Mouse (Mus musculus) adrenal gland, postnatal 4 days (tissue): ENCODE data around the gene Capn13. TPM values are rescaled to one million over a fixed set of nuclear protein-coding genes. Genes with fewer than 3 reads are reported as not detected.
"Not testable (repeated sequence)": the region's sequence is repeated elsewhere in the genome, so short reads cannot be mapped to it uniquely, and the experiment has no call there.

Experiments used
- DNase-seq, 2 experiments: peaks; one replicate each; pipeline ENCODE4 v3.0.0; 2021 to 2022; ENCODE audit warnings: low spot score in 2 of 2, mixed read lengths in 2 of 2
- total RNA-seq, 2 experiments: library from RNA; stranded (reverse); gene quantifications; 2 replicates each; pipeline ENCODE4 v1.2.3; 2021

The Capn13 gene
- total RNA-seq, 2 experiments from 2014 or later: not detected

- not testable (repeated sequence) for DNase-seq
Measured at GRCm38 (mm10) chr17:73282702-73283101, 118.0 kb downstream of the Capn13 start.

GRCm38 (mm10) chr17:73277770-73278169 lies 122.9 kb downstream of the Capn13 start:
- DNase-seq: no peak

GRCm38 (mm10) chr17:73275066-73275465 lies 125.6 kb downstream of the Capn13 start:
- no peak for DNase-seq

- no peak for DNase-seq
Measured at GRCm38 (mm10) chr17:73273809-73274208, 126.9 kb downstream of the Capn13 start.

GRCm38 (mm10) chr17:73271797-73272600 lies 128.7 kb downstream of the Capn13 start:
- no peak for DNase-seq

GRCm38 (mm10) chr17:73270871-73271796 lies 129.5 kb downstream of the Capn13 start:
- no peak for DNase-seq

- DNase-seq: no peak
Measured at GRCm38 (mm10) chr17:73263077-73263501, 137.6 kb downstream of the Capn13 start.

- no peak for DNase-seq
Measured at GRCm38 (mm10) chr17:73262558-73262957, 138.1 kb downstream of the Capn13 start.

- not testable (repeated sequence) for DNase-seq
Measured at GRCm38 (mm10) chr17:73259258-73259657, 141.4 kb downstream of the Capn13 start.

- no peak for DNase-seq
Measured at GRCm38 (mm10) chr17:73258620-73259019, 142.0 kb downstream of the Capn13 start.
